Mouse (Mus musculus) intestine, postnatal 0 days (tissue): ENCODE results near the gene Coa6. TPM values are rescaled to one million over a fixed set of nuclear protein-coding genes. Genes with fewer than 3 reads are reported as not detected.

ENCODE experiments used
- ATAC-seq: fragments of 200-750 bp; cut with Nextera tagmentation; 2 replicates; pipeline ENCODE4 v1.8.0; 2017; ENCODE audit warnings: mild to moderate bottlenecking, moderate TSS enrichment, moderate library complexity
- H3K27ac ChIP-seq: fragments of 300-500 bp; sonication (generic); 2 replicates; pipeline ENCODE4 v1.5.1; 2014; ENCODE audit warnings: mild to moderate bottlenecking, low read depth, low read length, moderate library complexity
- H3K27me3 ChIP-seq: fragments of 300-500 bp; sonication (generic); replicated peaks from 2 replicates; pipeline ENCODE4 v1.6.1; 2014; ENCODE audit warnings: low read length, mixed read lengths; ENCODE audit not compliant: control insufficient read depth, insufficient read depth
- H3K36me3 ChIP-seq: fragments of 300-500 bp; sonication (generic); 2 replicates; pipeline ENCODE4 v1.6.1; 2014; ENCODE audit warnings: mild to moderate bottlenecking, moderate library complexity; ENCODE audit not compliant: control insufficient read depth, insufficient read depth
- H3K4me1 ChIP-seq: fragments of 300-500 bp; sonication (generic); replicated peaks from 2 replicates; pipeline ENCODE4 v1.6.1; 2014; ENCODE audit warnings: antibody characterized with exemption, low read length, mixed read lengths; ENCODE audit not compliant: control insufficient read depth, insufficient read depth
- H3K4me2 ChIP-seq: fragments of 300-500 bp; sonication (generic); replicated peaks from 2 replicates; pipeline ENCODE4 v1.6.1; 2014; ENCODE audit warnings: low read depth, mild to moderate bottlenecking, moderate library complexity
- H3K4me3 ChIP-seq: fragments of 300-500 bp; sonication (generic); 2 replicates; pipeline ENCODE4 v1.5.1; 2014; ENCODE audit warnings: low read depth, low read length
- H3K9ac ChIP-seq: fragments of 300-500 bp; sonication (generic); 2 replicates; pipeline ENCODE4 v1.6.1; 2014; ENCODE audit warnings: mild to moderate bottlenecking, low read depth, low read length
- H3K9me3 ChIP-seq: fragments of 300-500 bp; sonication (generic); 2 replicates; pipeline ENCODE4 v1.6.1; 2016; ENCODE audit warnings: mixed run types; ENCODE audit not compliant: control insufficient read depth
- CTCF ChIP-seq: sonication (generic); IDR thresholded peaks from 2 replicates; pipeline ENCODE4 v1.5.1; 2016; ENCODE audit warnings: low read depth, mild to moderate bottlenecking, control low read depth, antibody characterized with exemption, moderate library complexity
- WGBS: fragments of 180-500 bp; shearing (Covaris S2); extraction: QIAGEN DNeasy Blood & Tissue Kit; methylation state at CpG from one replicate; pipeline ENCODE4 v1.1.7; 2014; 5-methylcytosine and 5-hydroxymethylcytosine counted together
- polyA plus RNA-seq: library from polyadenylated mRNA; unstranded; fragments of >200 nt; fragmentation: Nextera tagmentation; extraction: Ambion mirVana; gene quantifications from 2 replicates; pipeline ENCODE4 v1.2.1, GENCODE M21; 2015

Coa6 gene
- polyA plus RNA-seq, 1 experiment from 2014 or later = 82.6 TPM

DNA sequence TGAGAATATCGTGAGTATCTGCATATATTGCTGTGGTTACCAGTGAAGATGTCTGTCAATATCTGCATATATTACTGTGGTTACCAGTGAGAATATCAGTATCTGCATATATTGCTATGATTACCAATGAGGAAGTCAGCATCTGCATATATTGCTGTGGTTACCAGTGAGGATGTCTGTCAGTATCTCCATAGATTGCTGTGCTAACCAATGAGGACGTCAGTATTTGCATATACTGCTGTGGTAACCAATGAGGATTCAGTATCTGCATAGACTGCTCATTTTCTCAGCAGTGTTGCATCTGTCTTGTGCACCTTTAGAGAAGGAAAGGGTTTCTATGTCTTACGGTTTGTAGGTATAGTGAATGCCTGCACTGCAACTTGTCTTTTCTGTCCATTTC, 1.5 kb upstream of the Coa6 start:
- Histone ChIP-seq H3K4me3 (no peak overlapping the region), H3K4me1 (no peaks in the 10 kb centered on the region; the same call in 1 of the 2 replicates), H3K27me3 (no peaks in the 10 kb centered on the region), H3K9ac (no peak overlapping the region), H3K9me3 (no peaks in the 10 kb centered on the region), H3K36me3 (peaks cover 6% of the 10 kb centered on the region), H3K27ac (no peak overlapping the region), H3K4me2 (no peak overlapping the region)
- no peak for ATAC-seq
- no peak for TF ChIP-seq CTCF
- WGBS = 80% methylated on average over 3 of the region's 3 CpGs

DNA sequence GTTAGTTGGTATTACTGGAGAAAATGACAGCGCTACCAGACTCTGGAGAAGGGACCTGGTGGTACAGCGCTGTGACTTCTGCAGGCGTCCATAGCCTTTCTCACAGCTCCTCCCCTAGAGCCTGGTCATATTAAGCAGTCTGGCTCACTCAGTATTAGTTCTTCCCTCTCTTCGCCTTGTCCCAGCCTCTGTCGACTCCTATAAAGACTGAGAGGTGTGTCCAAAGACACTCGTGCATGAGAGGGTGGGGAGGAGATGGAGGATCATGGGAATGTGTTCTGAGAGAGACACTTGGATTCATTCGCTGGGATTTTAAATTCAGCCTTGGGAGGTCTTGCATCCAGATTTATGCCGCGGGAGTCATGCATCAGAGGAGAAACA, 595 bp downstream of the Coa6 start:
- peak overlapping the region; percentile 94 for H3K4me3 ChIP-seq
- TF ChIP-seq CTCF = no peak
- peaks cover 26% of the 10 kb centered on the region for H3K36me3 ChIP-seq
- ATAC-seq = peak; percentile 46; the same call in 1 of the 2 replicates
- H3K4me2 ChIP-seq = peak overlapping the region; percentile 80
- no peaks in the 10 kb centered on the region for H3K9me3 ChIP-seq
- H3K27me3 ChIP-seq = no peaks in the 10 kb centered on the region
- 5% methylated on average over 9 of the region's 9 CpGs for WGBS
- H3K27ac ChIP-seq = peak overlapping the region; percentile 85
- no peaks in the 10 kb centered on the region; the same call in 1 of the 2 replicates for H3K4me1 ChIP-seq
- H3K9ac ChIP-seq = peak overlapping the region; percentile 78

- ATAC-seq = no peak
- no peaks in the 10 kb centered on the region for H3K9me3 ChIP-seq
- H3K4me1 ChIP-seq = no peaks in the 10 kb centered on the region; the same call in 1 of the 2 replicates
- WGBS = 69% methylated on average over 4 of the region's 4 CpGs
- H3K9ac ChIP-seq = no peak overlapping the region
- peaks cover 39% of the 10 kb centered on the region for H3K36me3 ChIP-seq
- no peak overlapping the region for H3K4me2 ChIP-seq
- H3K27me3 ChIP-seq = no peaks in the 10 kb centered on the region
- no peak for TF ChIP-seq CTCF
- H3K27ac ChIP-seq = no peak overlapping the region; the same call in 1 of the 2 replicates
- H3K4me3 ChIP-seq = no peak overlapping the region
These were observed 1.8 kb downstream of the Coa6 start for GRCm38 (mm10) chr8:126424163-126424562.

DNA sequence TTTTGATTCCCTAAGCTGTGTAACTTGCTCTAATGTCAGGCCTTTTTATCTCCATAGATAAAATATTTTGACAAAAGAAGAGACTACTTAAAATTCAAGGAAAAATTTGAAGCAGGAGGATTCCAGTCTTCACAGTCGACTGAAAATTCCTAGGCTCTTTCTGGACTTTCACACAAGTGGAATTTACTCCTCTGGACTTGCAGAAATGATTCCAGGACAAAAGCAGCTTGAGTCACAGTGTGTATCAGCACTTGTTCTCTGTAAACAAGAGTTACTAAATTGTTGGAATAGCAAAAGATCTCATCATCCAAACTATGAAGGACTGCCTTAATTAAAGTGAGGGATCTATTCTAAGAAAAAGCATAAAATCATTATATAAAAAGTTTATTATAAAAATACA, 2.6 kb downstream of the Coa6 start:
- no peaks in the 10 kb centered on the region for H3K27me3 ChIP-seq
- H3K36me3 ChIP-seq = peaks cover 47% of the 10 kb centered on the region
- TF ChIP-seq CTCF = no peak
- no peaks in the 10 kb centered on the region for H3K9me3 ChIP-seq
- H3K27ac ChIP-seq = no peak overlapping the region
- no peaks in the 10 kb centered on the region; the same call in 1 of the 2 replicates for H3K4me1 ChIP-seq
- ATAC-seq = no peak
- H3K4me2 ChIP-seq = no peak overlapping the region
- no peak overlapping the region for H3K4me3 ChIP-seq
- WGBS = 62% methylated on average over 1 of the region's 1 CpGs
- H3K9ac ChIP-seq = no peak overlapping the region

DNA sequence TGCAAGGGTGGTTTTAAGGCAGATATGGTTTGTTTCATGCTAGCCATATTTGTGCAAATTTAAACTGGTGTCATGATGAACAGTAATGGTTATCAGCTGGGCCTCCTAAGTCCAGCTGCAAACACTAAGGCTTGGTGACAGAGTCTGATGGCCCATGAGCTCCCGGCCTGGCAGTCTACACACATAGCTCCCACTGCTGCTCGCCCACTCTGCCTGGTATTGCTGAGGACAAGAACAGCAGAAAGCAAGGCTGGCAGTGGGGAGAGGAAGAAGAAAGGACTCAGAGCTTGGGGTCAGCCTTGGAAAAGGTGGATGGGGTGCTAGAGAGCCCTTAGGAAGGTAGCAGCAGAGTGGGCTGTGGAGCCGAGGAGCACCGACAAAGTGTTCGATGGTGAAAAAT, 7.3 kb downstream of the Coa6 start:
- no peak overlapping the region for H3K4me2 ChIP-seq
- no peak overlapping the region for H3K27ac ChIP-seq
- H3K36me3 ChIP-seq = peaks cover 50% of the 10 kb centered on the region
- H3K9ac ChIP-seq = no peak overlapping the region
- ATAC-seq = no peak
- TF ChIP-seq CTCF = no peak
- no peaks in the 10 kb centered on the region for H3K27me3 ChIP-seq
- no peaks in the 10 kb centered on the region for H3K9me3 ChIP-seq
- H3K4me1 ChIP-seq = no peaks in the 10 kb centered on the region
- 94% methylated on average over 5 of the region's 5 CpGs for WGBS
- no peak overlapping the region for H3K4me3 ChIP-seq

DNA sequence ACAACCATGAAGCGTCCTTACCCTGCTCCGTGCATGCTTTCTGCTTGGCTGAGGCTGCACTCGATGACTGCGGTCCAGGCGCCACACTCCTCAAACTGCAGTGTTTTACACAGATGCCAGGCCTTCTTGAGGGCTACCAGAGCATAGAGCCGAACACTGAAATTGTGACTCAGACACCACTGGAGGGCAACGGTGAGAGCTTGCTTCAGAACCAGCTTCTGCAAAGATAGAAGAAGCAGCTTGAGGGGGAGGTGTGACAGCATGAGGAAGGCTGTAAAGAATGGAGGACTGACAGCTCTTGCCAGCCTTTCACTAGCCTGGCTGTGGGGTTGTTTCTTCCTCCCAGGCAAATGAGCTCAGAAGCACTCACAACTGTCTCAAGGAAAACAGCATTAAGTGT, 11.5 kb downstream of the Coa6 start:
- no peak overlapping the region for H3K4me2 ChIP-seq
- TF ChIP-seq CTCF = peak; percentile 55
- H3K36me3 ChIP-seq = peaks cover 48% of the 10 kb centered on the region
- no peaks in the 10 kb centered on the region for H3K4me1 ChIP-seq
- H3K9ac ChIP-seq = no peak overlapping the region
- H3K27me3 ChIP-seq = no peaks in the 10 kb centered on the region
- WGBS = 81% methylated on average over 7 of the region's 7 CpGs
- H3K4me3 ChIP-seq = no peak overlapping the region
- no peak for ATAC-seq
- no peak overlapping the region for H3K27ac ChIP-seq
- H3K9me3 ChIP-seq = no peaks in the 10 kb centered on the region

GRCm38 (mm10) chr8:126438937-126439336, 16.6 kb downstream of the Coa6 start:
- H3K4me3 ChIP-seq = no peak overlapping the region
- 61% methylated on average over 2 of the region's 2 CpGs for WGBS
- no peak overlapping the region for H3K27ac ChIP-seq
- peaks cover 57% of the 10 kb centered on the region for H3K36me3 ChIP-seq
- no peak overlapping the region for H3K4me2 ChIP-seq
- H3K9ac ChIP-seq = no peak overlapping the region
- TF ChIP-seq CTCF = peak; percentile 48
- no peaks in the 10 kb centered on the region for H3K27me3 ChIP-seq
- H3K9me3 ChIP-seq = no peaks in the 10 kb centered on the region
- no peaks in the 10 kb centered on the region for H3K4me1 ChIP-seq
- no peak for ATAC-seq
